Mouse (Mus musculus) limb, embryonic 11.5 days (tissue): ENCODE measurements around the gene Chsy1. TPM values are rescaled to one million over a fixed set of nuclear protein-coding genes. Genes with fewer than 3 reads are reported as not detected.

Experiments
- ATAC-seq: fragments of 200-750 bp; cut with Nextera tagmentation; 2 replicates; pipeline ENCODE4 v1.8.0; 2017; ENCODE audit warnings: low read depth; ENCODE audit not compliant: insufficient number of reproducible peaks, low FRiP score, low TSS enrichment
- DNase-seq: peaks from one replicate; pipeline ENCODE4 v3.0.0-alpha.2; 2015; ENCODE audit warnings: low spot score
- H3K27ac ChIP-seq: fragments of 300-500 bp; sonication (generic); replicated peaks from 2 replicates; pipeline ENCODE4 v1.5.1; 2014; ENCODE audit warnings: low read depth, mild to moderate bottlenecking, low read length
- H3K27me3 ChIP-seq: fragments of 300-500 bp; sonication (generic); 2 replicates; pipeline ENCODE4 v1.6.1; 2014; ENCODE audit warnings: mild to moderate bottlenecking, low read length, mixed read lengths; ENCODE audit not compliant: control insufficient read depth, insufficient read depth
- H3K36me3 ChIP-seq: fragments of 300-500 bp; sonication (generic); 2 replicates; pipeline ENCODE4 v1.6.1; 2014; ENCODE audit warnings: mild to moderate bottlenecking, low read length, moderate library complexity, mixed read lengths; ENCODE audit not compliant: control insufficient read depth, insufficient read depth
- H3K4me1 ChIP-seq: fragments of 300-500 bp; sonication (generic); 2 replicates; pipeline ENCODE4 v1.6.1; 2014; ENCODE audit warnings: low read length, mixed read lengths; ENCODE audit not compliant: control insufficient read depth, insufficient read depth
- H3K4me2 ChIP-seq: fragments of 300-500 bp; sonication (generic); 2 replicates; pipeline ENCODE4 v1.6.1; 2014; ENCODE audit warnings: low read depth, mild to moderate bottlenecking, moderate library complexity; ENCODE audit not compliant: severe bottlenecking
- H3K4me3 ChIP-seq: fragments of 300-500 bp; sonication (generic); 2 replicates; pipeline ENCODE4 v1.5.1; 2014; ENCODE audit warnings: low read depth, low read length
- H3K9ac ChIP-seq: fragments of 300-500 bp; sonication (generic); 2 replicates; pipeline ENCODE4 v1.6.1; 2014; ENCODE audit warnings: mild to moderate bottlenecking, low read length
- H3K9me3 ChIP-seq: fragments of 300-500 bp; sonication (generic); 2 replicates; pipeline ENCODE4 v1.6.1; 2016; ENCODE audit warnings: low read length; ENCODE audit not compliant: control insufficient read depth
- WGBS: fragments of 180-500 bp; shearing (Covaris S2); extraction: QIAGEN DNeasy Blood & Tissue Kit; methylation state at CpG from one replicate; pipeline ENCODE4 v1.1.7; 2014; 5-methylcytosine and 5-hydroxymethylcytosine counted together
- polyA plus RNA-seq: library from polyadenylated mRNA; unstranded; fragments of >200 nt; fragmentation: Nextera tagmentation; extraction: Ambion mirVana; gene quantifications from 2 replicates; pipeline ENCODE4 v1.2.1, GENCODE M21; 2014

Chsy1 gene
- polyA plus RNA-seq, 1 experiment from 2014 or later: 27.1 TPM

DNA sequence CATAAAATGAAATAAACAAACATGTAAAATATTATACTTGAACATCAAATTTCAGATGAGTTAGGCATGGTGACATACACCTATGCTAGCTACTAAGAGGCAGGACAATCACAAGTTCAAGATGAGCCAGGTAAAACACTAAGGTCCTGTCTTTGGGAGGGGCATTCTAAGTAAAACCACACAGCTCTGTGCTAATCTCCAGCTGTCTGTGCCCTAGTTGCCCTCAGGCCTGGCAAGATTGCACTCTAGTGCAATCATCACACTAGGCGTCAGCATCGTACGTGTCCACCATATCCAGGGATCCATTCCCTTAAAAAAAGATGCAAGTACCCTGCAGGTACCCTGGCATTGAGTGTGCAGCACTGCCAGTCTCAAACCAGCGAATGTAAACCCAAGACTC is 28.0 kb downstream of the Chsy1 start:
- H3K27me3 ChIP-seq: no peaks in the 10 kb centered on the region

DNA sequence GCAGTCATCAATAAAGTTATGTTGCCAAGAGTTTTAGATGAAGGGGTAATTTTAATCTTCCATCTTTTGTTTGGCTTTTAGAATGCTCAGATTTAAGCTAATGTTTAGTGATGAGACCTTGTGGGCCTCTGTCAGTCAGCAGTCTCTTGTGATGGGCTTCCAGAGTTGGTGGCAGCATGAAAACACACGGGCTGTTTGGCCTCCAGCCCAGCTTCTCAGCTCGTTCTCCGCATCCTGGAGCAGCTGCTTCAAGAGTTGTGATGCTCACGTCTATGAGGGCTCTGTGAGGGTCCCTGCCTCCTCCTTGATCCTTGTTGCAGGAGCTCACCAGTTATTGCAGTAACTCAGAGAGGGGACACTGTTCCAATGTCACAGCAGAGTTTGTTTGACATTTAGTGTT is 29.0 kb downstream of the Chsy1 start:
- no peaks in the 10 kb centered on the region for H3K9me3 ChIP-seq
- 0 out of 2 replicates have a peak, but pooled peaks cover 2% of the 10 kb centered on the region for H3K36me3 ChIP-seq
- H3K4me1 ChIP-seq: peaks cover 8% of the 10 kb centered on the region
- no peaks in the 10 kb centered on the region for H3K27me3 ChIP-seq
- H3K4me2 ChIP-seq: no peak overlapping the region
- WGBS: 71% methylated on average over 4 of the region's 4 CpGs
- H3K9ac ChIP-seq: no peak overlapping the region
- DNase-seq: no peak
- no peak overlapping the region for H3K4me3 ChIP-seq
- no peak overlapping the region for H3K27ac ChIP-seq
- no peak for ATAC-seq

More for the DNA sequence above, 28.0 kb downstream of the Chsy1 start:
- no peak for ATAC-seq
- no peak overlapping the region for H3K9ac ChIP-seq
- H3K4me1 ChIP-seq: peaks cover 8% of the 10 kb centered on the region
- DNase-seq: no peak
- H3K27ac ChIP-seq: no peak overlapping the region
- H3K4me3 ChIP-seq: no peak overlapping the region
- no peaks in the 10 kb centered on the region for H3K9me3 ChIP-seq
- 0 out of 2 replicates have a peak, but pooled peaks cover 2% of the 10 kb centered on the region for H3K36me3 ChIP-seq
- WGBS: 95% methylated on average over 4 of the region's 4 CpGs
- H3K4me2 ChIP-seq: no peak overlapping the region

DNA sequence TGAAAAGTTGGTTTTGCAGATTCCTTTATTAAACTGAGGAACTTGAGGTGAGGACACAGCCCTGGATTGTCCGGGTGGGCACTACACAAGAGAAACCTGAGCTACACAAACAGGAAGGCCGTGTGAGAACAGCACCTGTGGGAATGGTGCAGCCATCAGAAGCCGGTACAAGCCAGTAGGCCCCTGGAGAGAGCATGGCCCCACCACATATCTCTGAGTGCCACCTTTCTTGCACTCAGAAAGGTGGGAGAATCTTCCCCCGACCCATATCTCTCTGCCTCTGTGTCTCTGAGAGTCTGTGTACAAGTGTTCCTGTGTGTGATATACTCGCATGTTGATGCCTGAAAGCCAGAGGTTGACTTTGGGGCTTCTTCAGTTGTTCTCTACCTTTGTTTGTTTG is 29.6 kb downstream of the Chsy1 start:
- peaks cover 8% of the 10 kb centered on the region for H3K4me1 ChIP-seq
- ATAC-seq: no peak
- DNase-seq: no peak
- no peaks in the 10 kb centered on the region for H3K27me3 ChIP-seq
- H3K9me3 ChIP-seq: no peaks in the 10 kb centered on the region
- H3K36me3 ChIP-seq: 0 out of 2 replicates have a peak, but pooled peaks cover 2% of the 10 kb centered on the region
- 89% methylated on average over 5 of the region's 5 CpGs for WGBS
- no peak overlapping the region for H3K9ac ChIP-seq
- H3K4me2 ChIP-seq: no peak overlapping the region
- H3K4me3 ChIP-seq: no peak overlapping the region
- H3K27ac ChIP-seq: no peak overlapping the region

DNA sequence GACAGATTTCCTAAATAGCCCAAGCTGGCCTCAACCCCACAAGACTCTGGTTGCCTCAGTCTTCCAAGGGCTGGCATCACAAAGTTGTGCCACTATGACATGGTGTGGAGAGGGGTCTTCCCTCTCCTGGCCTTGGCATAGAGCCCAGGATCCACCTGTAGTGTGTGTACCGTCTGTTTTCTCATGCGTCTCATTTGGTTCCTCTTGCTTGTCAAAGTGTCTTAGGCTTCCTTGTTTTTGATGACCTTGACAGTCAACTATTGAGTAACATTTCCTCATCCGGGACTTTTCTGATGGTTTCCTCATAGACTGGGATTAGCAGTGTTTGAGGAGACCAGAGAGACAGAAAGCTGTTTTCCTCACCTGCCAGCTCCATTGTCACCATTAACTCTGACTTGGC is 30.8 kb downstream of the Chsy1 start:
- Histone ChIP-seq H3K36me3 (0 out of 2 replicates have a peak, but pooled peaks cover 2% of the 10 kb centered on the region), H3K9me3 (no peaks in the 10 kb centered on the region), H3K4me1 (peaks cover 7% of the 10 kb centered on the region), H3K27ac (no peak overlapping the region), H3K27me3 (no peaks in the 10 kb centered on the region), H3K9ac (no peak overlapping the region), H3K4me2 (no peak overlapping the region), H3K4me3 (no peak overlapping the region)
- DNase-seq (no peak), ATAC-seq (no peak)
- WGBS: 88% methylated on average over 3 of the region's 3 CpGs

DNA sequence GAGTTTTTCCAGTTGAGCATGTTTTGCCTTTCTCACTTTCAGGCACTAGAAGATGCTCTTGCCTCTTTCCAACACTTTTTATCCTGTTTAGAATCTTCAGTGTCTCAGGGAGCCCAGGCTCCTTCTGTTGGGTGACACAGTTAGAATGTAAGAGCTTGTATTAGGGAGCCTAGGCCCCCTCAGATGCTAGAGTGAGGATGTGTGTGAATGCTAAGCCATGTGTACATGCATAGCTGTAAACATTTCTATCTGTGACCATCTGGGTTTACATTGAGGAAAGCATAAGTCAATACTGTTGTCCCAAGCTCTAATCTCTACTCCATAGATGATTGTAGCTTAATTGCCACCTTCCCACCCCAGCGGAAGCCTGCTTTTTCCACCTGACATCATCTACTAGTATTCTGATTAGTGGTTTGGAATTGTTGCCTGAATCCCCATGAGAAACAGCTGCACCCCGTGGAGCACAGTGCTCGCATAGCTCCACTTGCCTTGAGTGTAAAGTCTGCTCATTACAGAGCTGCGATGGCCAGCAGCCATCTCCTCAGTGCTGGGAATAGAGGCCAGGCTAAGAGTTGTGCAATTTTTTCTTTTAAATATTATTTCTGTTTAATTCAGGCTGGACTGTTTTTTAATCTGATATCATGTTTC is 31.7 kb downstream of the Chsy1 start:
- no peak for DNase-seq

DNA sequence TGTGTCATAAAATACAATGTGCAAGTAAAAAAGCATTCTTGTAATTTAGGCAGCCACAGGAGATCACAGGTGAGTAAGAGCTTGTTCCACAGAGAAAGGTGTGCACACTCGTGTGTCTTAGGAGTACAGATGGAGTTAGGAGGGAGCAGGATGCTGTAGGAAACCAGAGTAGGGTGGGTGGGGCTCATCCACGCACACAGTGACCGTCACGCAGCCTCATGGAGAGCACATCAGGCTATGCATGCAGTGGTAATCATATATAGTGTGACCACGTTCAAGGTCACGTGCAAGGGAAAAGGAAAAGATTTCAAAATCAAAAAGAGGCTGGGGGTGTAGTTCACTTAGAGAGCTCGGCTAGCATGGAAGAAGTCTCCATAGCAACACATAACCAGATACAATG is 33.2 kb downstream of the Chsy1 start:
- no peaks in the 10 kb centered on the region for H3K27me3 ChIP-seq
- no peak for DNase-seq
- no peak for ATAC-seq

More for the DNA sequence above, 31.7 kb downstream of the Chsy1 start:
- Histone ChIP-seq H3K4me2 (no peak overlapping the region), H3K36me3 (0 out of 2 replicates have a peak, but pooled peaks cover 2% of the 10 kb centered on the region), H3K4me1 (peaks cover under 1% of the 10 kb centered on the region), H3K27ac (no peak overlapping the region), H3K27me3 (no peaks in the 10 kb centered on the region), H3K9ac (no peak overlapping the region), H3K9me3 (no peaks in the 10 kb centered on the region), H3K4me3 (no peak overlapping the region)
- 78% methylated on average over 4 of the region's 4 CpGs for WGBS
- ATAC-seq: no peak

DNA sequence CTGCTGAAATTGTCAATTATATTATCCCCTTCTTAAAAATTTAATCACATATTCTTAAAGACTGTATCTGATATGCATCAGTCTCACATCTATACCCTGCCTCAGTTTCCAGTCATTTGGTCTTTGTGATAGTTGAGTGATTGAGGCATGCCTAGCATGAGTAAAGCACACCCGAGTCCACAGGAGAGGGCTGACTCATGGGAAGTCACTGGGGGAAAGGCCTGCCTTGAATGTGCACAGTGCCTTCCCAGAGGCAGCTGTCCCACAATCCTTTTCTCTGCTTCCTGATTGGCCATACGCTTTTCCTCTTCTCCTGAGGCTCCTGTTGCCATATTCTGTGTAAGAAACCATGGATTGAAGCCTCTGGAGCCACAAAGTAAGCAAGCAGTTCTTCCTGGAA is 35.2 kb downstream of the Chsy1 start:
- Histone ChIP-seq H3K9me3 (no peaks in the 10 kb centered on the region), H3K36me3 (0 out of 2 replicates have a peak, but pooled peaks cover 2% of the 10 kb centered on the region), H3K27me3 (no peaks in the 10 kb centered on the region), H3K4me2 (no peak overlapping the region), H3K9ac (no peak overlapping the region), H3K4me1 (no peaks in the 10 kb centered on the region), H3K4me3 (no peak overlapping the region), H3K27ac (no peak overlapping the region)
- DNase-seq (no peak), ATAC-seq (no peak)
- 97% methylated on average over 2 of the region's 2 CpGs for WGBS

More for the DNA sequence above, 33.2 kb downstream of the Chsy1 start:
- H3K9ac ChIP-seq: no peak overlapping the region
- no peak overlapping the region for H3K4me3 ChIP-seq
- H3K36me3 ChIP-seq: 0 out of 2 replicates have a peak, but pooled peaks cover 2% of the 10 kb centered on the region
- H3K9me3 ChIP-seq: no peaks in the 10 kb centered on the region
- no peak overlapping the region for H3K4me2 ChIP-seq
- WGBS: 94% methylated on average over 7 of the region's 7 CpGs
- no peak overlapping the region for H3K27ac ChIP-seq
- H3K4me1 ChIP-seq: no peaks in the 10 kb centered on the region

DNA sequence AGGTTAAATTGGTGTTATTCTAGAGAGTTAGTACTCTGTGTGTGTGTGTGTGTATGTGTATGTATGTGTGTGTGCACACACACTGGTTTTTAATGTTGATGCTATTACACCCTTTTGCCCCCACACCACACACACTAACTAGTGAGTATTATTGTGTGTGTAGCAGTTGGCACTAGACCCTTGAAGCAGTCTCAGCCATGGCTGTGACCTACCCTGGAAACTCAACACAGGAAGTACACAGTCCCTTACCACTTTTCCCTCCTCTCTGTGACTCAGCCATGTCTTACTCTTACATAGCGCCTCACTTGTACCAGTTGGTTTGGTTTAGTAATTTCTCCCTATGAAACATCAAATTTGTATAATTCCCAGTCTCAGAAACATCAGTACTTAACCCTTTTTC is 37.8 kb downstream of the Chsy1 start:
- no peak overlapping the region for H3K4me2 ChIP-seq
- H3K36me3 ChIP-seq: 0 out of 2 replicates have a peak, but pooled peaks cover 2% of the 10 kb centered on the region
- H3K9me3 ChIP-seq: no peaks in the 10 kb centered on the region
- no peaks in the 10 kb centered on the region for H3K27me3 ChIP-seq
- H3K4me3 ChIP-seq: no peak overlapping the region
- no peak for ATAC-seq
- WGBS: 96% methylated on average over 1 of the region's 1 CpGs
- H3K9ac ChIP-seq: no peak overlapping the region
- H3K27ac ChIP-seq: no peak overlapping the region
- DNase-seq: no peak
- H3K4me1 ChIP-seq: no peaks in the 10 kb centered on the region

DNA sequence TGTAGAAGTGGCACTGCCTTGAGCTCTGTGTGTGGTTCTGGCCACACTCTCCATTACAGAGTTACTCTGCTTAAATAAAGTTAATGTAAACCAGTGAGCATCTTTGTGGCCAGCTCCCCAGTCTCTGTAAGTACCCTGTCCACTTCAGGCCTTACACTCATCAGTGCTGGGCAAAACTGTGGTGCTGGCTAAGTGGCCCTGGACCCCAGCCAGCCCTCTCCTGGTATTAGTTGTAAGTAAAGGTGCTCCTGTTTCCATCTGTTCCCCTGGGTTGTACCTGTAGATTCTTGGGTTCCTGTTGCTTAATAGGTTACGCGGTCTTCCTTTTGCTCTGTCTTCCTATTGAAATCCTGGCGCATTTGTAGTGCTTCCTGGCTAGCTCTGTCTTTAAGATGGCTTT is 38.5 kb downstream of the Chsy1 start:
- Histone ChIP-seq H3K4me3 (no peak overlapping the region), H3K27ac (no peak overlapping the region), H3K9me3 (no peaks in the 10 kb centered on the region), H3K9ac (no peak overlapping the region), H3K4me2 (no peak overlapping the region), H3K36me3 (0 out of 2 replicates have a peak, but pooled peaks cover 2% of the 10 kb centered on the region), H3K27me3 (no peaks in the 10 kb centered on the region), H3K4me1 (no peaks in the 10 kb centered on the region)
- WGBS: 97% methylated on average over 3 of the region's 3 CpGs
- DNase-seq (no peak), ATAC-seq (no peak)
